Mouse (Mus musculus) liver, embryonic 12.5 days (tissue): ENCODE data around the gene Cd40. TPM values are rescaled to one million over a fixed set of nuclear protein-coding genes. Genes with fewer than 3 reads are reported as not detected.

ENCODE experiments used
- ATAC-seq: fragments of 200-750 bp; cut with Nextera tagmentation; 2 replicates; pipeline ENCODE4 v1.8.0; 2017; ENCODE audit warnings: moderate number of reproducible peaks, mild to moderate bottlenecking, moderate library complexity
- H3K27ac ChIP-seq: fragments of 300-500 bp; sonication (generic); 2 replicates; pipeline ENCODE4 v1.5.1; 2016; ENCODE audit warnings: mild to moderate bottlenecking
- H3K27me3 ChIP-seq: fragments of 300-500 bp; sonication (generic); replicated peaks from 2 replicates; pipeline ENCODE4 v1.6.1; 2016; ENCODE audit warnings: mild to moderate bottlenecking, moderate library complexity
- H3K36me3 ChIP-seq: fragments of 300-500 bp; sonication (generic); 2 replicates; pipeline ENCODE4 v1.6.1; 2016; ENCODE audit warnings: mild to moderate bottlenecking, moderate library complexity
- H3K4me1 ChIP-seq: fragments of 300-500 bp; sonication (generic); 2 replicates; pipeline ENCODE4 v1.6.1; 2016
- H3K4me2 ChIP-seq: fragments of 300-500 bp; sonication (generic); 2 replicates; pipeline ENCODE4 v1.6.1; 2016; ENCODE audit warnings: mild to moderate bottlenecking, moderate library complexity
- H3K4me3 ChIP-seq: fragments of 300-500 bp; sonication (generic); 2 replicates; pipeline ENCODE4 v1.5.1; 2016; ENCODE audit warnings: mild to moderate bottlenecking, moderate library complexity
- H3K9ac ChIP-seq: fragments of 300-500 bp; sonication (generic); 2 replicates; pipeline ENCODE4 v1.6.1; 2016; ENCODE audit warnings: mild to moderate bottlenecking, moderate library complexity
- H3K9me3 ChIP-seq: fragments of 300-500 bp; sonication (generic); replicated peaks from 2 replicates; pipeline ENCODE4 v1.6.1; 2016; ENCODE audit warnings: mild to moderate bottlenecking, moderate library complexity
- WGBS: fragments of 180-500 bp; shearing (Covaris S2); methylation state at CpG from one replicate; pipeline ENCODE4 v1.1.7; 2016; ENCODE audit not compliant: insufficient replicate concordance; 5-methylcytosine and 5-hydroxymethylcytosine counted together
- polyA plus RNA-seq: library from polyadenylated mRNA; unstranded; fragments of >200 nt; fragmentation: Nextera tagmentation; extraction: Ambion mirVana; gene quantifications from 2 replicates; pipeline ENCODE4 v1.2.1, GENCODE M21; 2016

Cd40 gene
- polyA plus RNA-seq, 1 experiment from 2014 or later: 3.9 TPM

GRCm38 (mm10) chr2:165081257-165081656 lies 25.8 kb downstream of the Cd40 start:
- 21% methylated on average over 7 of the region's 7 CpGs for WGBS
- H3K36me3 ChIP-seq: no peaks in the 10 kb centered on the region
- no peak overlapping the region for H3K9ac ChIP-seq
- no peaks in the 10 kb centered on the region for H3K9me3 ChIP-seq
- no peaks in the 10 kb centered on the region for H3K4me1 ChIP-seq
- H3K27ac ChIP-seq: no peak overlapping the region
- H3K27me3 ChIP-seq: peaks cover 57% of the 10 kb centered on the region
- H3K4me2 ChIP-seq: no peak overlapping the region
- ATAC-seq: no peak
- no peak overlapping the region for H3K4me3 ChIP-seq

GRCm38 (mm10) chr2:165086634-165087033 lies 31.2 kb downstream of the Cd40 start:
- Histone ChIP-seq H3K4me2 (no peak overlapping the region), H3K27me3 (peaks cover 10% of the 10 kb centered on the region; the same call in 1 of the 2 replicates), H3K4me1 (no peaks in the 10 kb centered on the region), H3K27ac (no peak overlapping the region), H3K36me3 (no peaks in the 10 kb centered on the region), H3K9me3 (no peaks in the 10 kb centered on the region), H3K4me3 (no peak overlapping the region), H3K9ac (no peak overlapping the region)
- 74% methylated on average over 4 of the region's 4 CpGs for WGBS
- no peak for ATAC-seq

- H3K4me3 ChIP-seq: no peak overlapping the region
- H3K9me3 ChIP-seq: no peaks in the 10 kb centered on the region
- 30% methylated on average over 14 of the region's 14 CpGs for WGBS
- H3K9ac ChIP-seq: no peak overlapping the region
- H3K36me3 ChIP-seq: no peaks in the 10 kb centered on the region
- H3K27me3 ChIP-seq: peaks cover 13% of the 10 kb centered on the region; the same call in 1 of the 2 replicates
- no peak overlapping the region for H3K27ac ChIP-seq
- no peaks in the 10 kb centered on the region for H3K4me1 ChIP-seq
- H3K4me2 ChIP-seq: no peak overlapping the region
- no peak for ATAC-seq
These were observed 34.0 kb downstream of the Cd40 start for GRCm38 (mm10) chr2:165089470-165089869.

GRCm38 (mm10) chr2:165090650-165091049 lies 35.2 kb downstream of the Cd40 start, which contains the start of gene 1700025C18Rik:
Gene 1700025C18Rik, minus strand, starts transcription at chr2:165090750.
- no peak within 1 kb of the TSS for H3K4me3 ChIP-seq
- H3K9ac ChIP-seq: no peak within 1 kb of the TSS
- ATAC-seq: no peak
- no peaks in the 10 kb centered on the region for H3K36me3 ChIP-seq
- no peaks in the 10 kb centered on the region for H3K4me1 ChIP-seq
- H3K27me3 ChIP-seq: peaks cover 19% of the 10 kb centered on the region; the same call in 1 of the 2 replicates
- H3K4me2 ChIP-seq: no peak within 1 kb of the TSS
- H3K27ac ChIP-seq: no peak within 1 kb of the TSS
- 72% methylated on average over 2 of the region's 2 CpGs for WGBS
- no peaks in the 10 kb centered on the region for H3K9me3 ChIP-seq

- Histone ChIP-seq H3K9me3 (no peaks in the 10 kb centered on the region), H3K36me3 (no peaks in the 10 kb centered on the region), H3K4me3 (no peak overlapping the region), H3K27me3 (peaks cover 28% of the 10 kb centered on the region), H3K27ac (no peak overlapping the region), H3K4me2 (no peak overlapping the region), H3K4me1 (no peaks in the 10 kb centered on the region), H3K9ac (no peak overlapping the region)
- WGBS: 59% methylated on average over 8 of the region's 8 CpGs
- no peak for ATAC-seq
These were observed 36.1 kb downstream of the Cd40 start for GRCm38 (mm10) chr2:165091433-165091965.

GRCm38 (mm10) chr2:165092393-165092792 lies 37.0 kb downstream of the Cd40 start:
- Histone ChIP-seq H3K27me3 (peaks cover 37% of the 10 kb centered on the region), H3K4me1 (no peaks in the 10 kb centered on the region), H3K27ac (no peak overlapping the region), H3K36me3 (no peaks in the 10 kb centered on the region), H3K4me3 (no peak overlapping the region), H3K9ac (no peak overlapping the region), H3K9me3 (no peaks in the 10 kb centered on the region), H3K4me2 (no peak overlapping the region)
- ATAC-seq: no peak
- WGBS: 60% methylated on average over 7 of the region's 7 CpGs

- WGBS: 18% methylated on average over 10 of the region's 10 CpGs
- peaks cover 65% of the 10 kb centered on the region for H3K27me3 ChIP-seq
- no peak overlapping the region for H3K4me3 ChIP-seq
- H3K4me2 ChIP-seq: no peak overlapping the region
- no peak overlapping the region for H3K27ac ChIP-seq
- ATAC-seq: no peak
- no peaks in the 10 kb centered on the region for H3K36me3 ChIP-seq
- H3K4me1 ChIP-seq: no peaks in the 10 kb centered on the region
- no peaks in the 10 kb centered on the region for H3K9me3 ChIP-seq
- no peak overlapping the region for H3K9ac ChIP-seq
These were observed 40.9 kb downstream of the Cd40 start for GRCm38 (mm10) chr2:165096367-165096766.

- H3K9me3 ChIP-seq: no peaks in the 10 kb centered on the region
- no peaks in the 10 kb centered on the region for H3K4me1 ChIP-seq
- no peaks in the 10 kb centered on the region for H3K36me3 ChIP-seq
- H3K27ac ChIP-seq: no peak overlapping the region
- H3K9ac ChIP-seq: no peak overlapping the region
- ATAC-seq: no peak
- H3K4me2 ChIP-seq: no peak overlapping the region
- H3K27me3 ChIP-seq: peaks cover 87% of the 10 kb centered on the region
- no peak overlapping the region for H3K4me3 ChIP-seq
- 62% methylated on average over 3 of the region's 3 CpGs for WGBS
These were observed 43.4 kb downstream of the Cd40 start for GRCm38 (mm10) chr2:165098861-165099260.

- ATAC-seq: no peak
- no peaks in the 10 kb centered on the region for H3K36me3 ChIP-seq
- H3K4me3 ChIP-seq: no peak overlapping the region
- H3K27ac ChIP-seq: no peak overlapping the region
- H3K4me1 ChIP-seq: no peaks in the 10 kb centered on the region
- H3K9ac ChIP-seq: no peak overlapping the region
- WGBS: 8% methylated on average over 6 of the region's 6 CpGs
- no peak overlapping the region for H3K4me2 ChIP-seq
- H3K27me3 ChIP-seq: peaks cover 86% of the 10 kb centered on the region
- no peaks in the 10 kb centered on the region for H3K9me3 ChIP-seq
These were observed 45.3 kb downstream of the Cd40 start for GRCm38 (mm10) chr2:165100749-165101148.

GRCm38 (mm10) chr2:165102920-165103319 lies 47.5 kb downstream of the Cd40 start:
- Histone ChIP-seq H3K4me2 (no peak overlapping the region), H3K9ac (no peak overlapping the region), H3K27ac (no peak overlapping the region), H3K9me3 (no peaks in the 10 kb centered on the region), H3K36me3 (no peaks in the 10 kb centered on the region), H3K4me3 (no peak overlapping the region), H3K27me3 (peaks cover 85% of the 10 kb centered on the region), H3K4me1 (no peaks in the 10 kb centered on the region)
- WGBS: 58% methylated on average over 3 of the region's 3 CpGs
- ATAC-seq: no peak

GRCm38 (mm10) chr2:165105513-165106079 lies 50.2 kb downstream of the Cd40 start:
- no peak for ATAC-seq
- no peak overlapping the region for H3K4me3 ChIP-seq
- no peak overlapping the region for H3K4me2 ChIP-seq
- H3K9me3 ChIP-seq: no peaks in the 10 kb centered on the region
- H3K36me3 ChIP-seq: no peaks in the 10 kb centered on the region
- no peak overlapping the region for H3K27ac ChIP-seq
- peaks cover 87% of the 10 kb centered on the region for H3K27me3 ChIP-seq
- H3K4me1 ChIP-seq: no peaks in the 10 kb centered on the region
- no peak overlapping the region for H3K9ac ChIP-seq
- WGBS: 62% methylated on average over 16 of the region's 16 CpGs

- no peaks in the 10 kb centered on the region for H3K9me3 ChIP-seq
- no peaks in the 10 kb centered on the region for H3K36me3 ChIP-seq
- no peak overlapping the region for H3K4me3 ChIP-seq
- H3K4me1 ChIP-seq: no peaks in the 10 kb centered on the region
- no peak overlapping the region for H3K4me2 ChIP-seq
- peaks cover 90% of the 10 kb centered on the region for H3K27me3 ChIP-seq
- no peak overlapping the region for H3K27ac ChIP-seq
- 26% methylated on average over 18 of the region's 18 CpGs for WGBS
- ATAC-seq: no peak
- H3K9ac ChIP-seq: no peak overlapping the region
These were observed 51.2 kb downstream of the Cd40 start for GRCm38 (mm10) chr2:165106585-165106984.

GRCm38 (mm10) chr2:165112149-165112548 lies 56.7 kb downstream of the Cd40 start:
- 1% methylated on average over 54 of the region's 54 CpGs for WGBS
- no peaks in the 10 kb centered on the region for H3K36me3 ChIP-seq
- H3K9ac ChIP-seq: no peak overlapping the region
- peak overlapping the region; percentile 8; the same call in 1 of the 2 replicates for H3K4me2 ChIP-seq
- H3K27ac ChIP-seq: no peak overlapping the region
- H3K27me3 ChIP-seq: peaks cover 99% of the 10 kb centered on the region
- no peaks in the 10 kb centered on the region for H3K9me3 ChIP-seq
- peak; percentile 59 for ATAC-seq
- H3K4me3 ChIP-seq: no peak overlapping the region
- 0 out of 2 replicates have a peak, but pooled peaks cover 3% of the 10 kb centered on the region for H3K4me1 ChIP-seq
